Mouse (Mus musculus) lung, postnatal 10 days (tissue): ENCODE measurements around the gene Sik2.

Source experiments
- DNase-seq: peaks from one replicate; pipeline ENCODE4 v3.0.0; 2021

Sik2 gene

GRCm38 (mm10) chr9:50864877-50865276 is 144.0 kb downstream of the Sik2 start:
- DNase-seq, result no peak

- no peak for DNase-seq
Measured at GRCm38 (mm10) chr9:50863824-50864223, 145.0 kb downstream of the Sik2 start.

GRCm38 (mm10) chr9:50861119-50861839 is 147.6 kb downstream of the Sik2 start:
- no peak for DNase-seq

GRCm38 (mm10) chr9:50858681-50859080 is 150.2 kb downstream of the Sik2 start:
- peak; percentile 70 for DNase-seq

GRCm38 (mm10) chr9:50857082-50857641 is 151.7 kb downstream of the Sik2 start:
- no peak for DNase-seq

GRCm38 (mm10) chr9:50856341-50857081 is 152.4 kb downstream of the Sik2 start:
- peak; percentile 95 for DNase-seq

GRCm38 (mm10) chr9:50855780-50856179 is 153.1 kb downstream of the Sik2 start:
- DNase-seq, result no peak

- no peak for DNase-seq
Measured at GRCm38 (mm10) chr9:50855133-50855766, 153.6 kb downstream of the Sik2 start.

- no peak for DNase-seq
Measured at GRCm38 (mm10) chr9:50854376-50854775, 154.5 kb downstream of the Sik2 start.

GRCm38 (mm10) chr9:50852634-50853349 is 156.1 kb downstream of the Sik2 start:
- DNase-seq, result no peak

GRCm38 (mm10) chr9:50850713-50851112 is 158.2 kb downstream of the Sik2 start:
- DNase-seq, result peak; percentile 50

- peak; percentile 54 for DNase-seq
Measured at GRCm38 (mm10) chr9:50850271-50850670, 158.6 kb downstream of the Sik2 start.

- DNase-seq, result no peak
Measured at GRCm38 (mm10) chr9:50849755-50850154, 159.1 kb downstream of the Sik2 start.

GRCm38 (mm10) chr9:50849249-50849648 is 159.6 kb downstream of the Sik2 start:
- DNase-seq, result peak; percentile 94

GRCm38 (mm10) chr9:50848821-50849220 is 160.1 kb downstream of the Sik2 start:
- no peak for DNase-seq

- no peak for DNase-seq
Measured at GRCm38 (mm10) chr9:50847606-50848368, 161.1 kb downstream of the Sik2 start.

GRCm38 (mm10) chr9:50847133-50847532 is 161.7 kb downstream of the Sik2 start:
- DNase-seq, result no peak

- no peak for DNase-seq
Measured at GRCm38 (mm10) chr9:50845547-50845946, 163.3 kb downstream of the Sik2 start.

GRCm38 (mm10) chr9:50845081-50845480 is 163.8 kb downstream of the Sik2 start, which contains the start of gene Ppp2r1b:
Gene Ppp2r1b, plus strand, starts transcription at chr9:50845301.
- DNase-seq, result no peak
